Mouse (Mus musculus): ENCODE measurements at regions not wholly inside any gene's neighbourhood (a gene's known extent, or its start where the extent isn't known, plus 50 kb on each side); places are given as distances from the start of the nearest gene placed in this dataset.
A peak's percentile ranks its signal among the peaks of the same experiment; 100 is the strongest.
"Not testable (repeated sequence)": the region's sequence is repeated elsewhere in the genome, so short reads cannot be mapped to it uniquely, and the experiment has no call there.

- DNase-seq (ENCODE audit: low spot score): no peak
These were observed 276.8 kb upstream of the Kdm8 start for GRCm38 (mm10) chr7:125167666-125168065.

GRCm38 (mm10) chr7:125181548-125181947, 262.9 kb upstream of the Kdm8 start:
- DNase-seq (ENCODE audit: low spot score): peak; percentile 17

GRCm38 (mm10) chr7:125182266-125182665, 262.2 kb upstream of the Kdm8 start:
- no peak for DNase-seq (ENCODE audit: low spot score)

- DNase-seq (ENCODE audit: low spot score): not testable (repeated sequence)
These were observed 261.5 kb upstream of the Kdm8 start for GRCm38 (mm10) chr7:125183011-125183410.

- no peak for DNase-seq (ENCODE audit: low spot score)
These were observed 259.3 kb upstream of the Kdm8 start for GRCm38 (mm10) chr7:125185037-125185679.

GRCm38 (mm10) chr7:125187011-125187740, 257.3 kb upstream of the Kdm8 start:
- DNase-seq (ENCODE audit: low spot score): no peak

- DNase-seq (ENCODE audit: low spot score): no peak
These were observed 255.5 kb upstream of the Kdm8 start for GRCm38 (mm10) chr7:125188986-125189385.

- DNase-seq (ENCODE audit: low spot score): no peak
These were observed 254.4 kb upstream of the Kdm8 start for GRCm38 (mm10) chr7:125190067-125190466.

GRCm38 (mm10) chr7:125191313-125191712, 253.2 kb upstream of the Kdm8 start:
- no peak for DNase-seq (ENCODE audit: low spot score)

GRCm38 (mm10) chr7:125211346-125211973, 233.0 kb upstream of the Kdm8 start:
- peak; percentile 26 for DNase-seq (ENCODE audit: low spot score)

- DNase-seq (ENCODE audit: low spot score): no peak
These were observed 230.4 kb upstream of the Kdm8 start for GRCm38 (mm10) chr7:125214036-125214435.

- DNase-seq (ENCODE audit: low spot score): peak; percentile 6
These were observed 226.8 kb upstream of the Kdm8 start for GRCm38 (mm10) chr7:125217630-125218029.

GRCm38 (mm10) chr7:125222684-125223083, 221.8 kb upstream of the Kdm8 start:
- no peak for DNase-seq (ENCODE audit: low spot score)

GRCm38 (mm10) chr7:125234911-125235310, 209.6 kb upstream of the Kdm8 start:
- DNase-seq (ENCODE audit: low spot score): no peak

GRCm38 (mm10) chr7:125237026-125237425, 207.4 kb upstream of the Kdm8 start:
- DNase-seq (ENCODE audit: low spot score): no peak

- DNase-seq (ENCODE audit: low spot score): no peak
These were observed 201.5 kb upstream of the Kdm8 start for GRCm38 (mm10) chr7:125243021-125243420.

GRCm38 (mm10) chr7:125248386-125248785, 196.1 kb upstream of the Kdm8 start:
- DNase-seq (ENCODE audit: low spot score): no peak

GRCm38 (mm10) chr7:125250385-125250784, 194.1 kb upstream of the Kdm8 start:
- DNase-seq (ENCODE audit: low spot score): no peak

GRCm38 (mm10) chr7:125250970-125251585, 193.4 kb upstream of the Kdm8 start:
- no peak for DNase-seq (ENCODE audit: low spot score)

GRCm38 (mm10) chr7:125254302-125254701, 190.2 kb upstream of the Kdm8 start:
- DNase-seq (ENCODE audit: low spot score): no peak

GRCm38 (mm10) chr7:125259016-125259415, 185.5 kb upstream of the Kdm8 start:
- DNase-seq (ENCODE audit: low spot score): no peak

GRCm38 (mm10) chr7:125262133-125262532, 182.3 kb upstream of the Kdm8 start:
- DNase-seq (ENCODE audit: low spot score): no peak
